Mouse (Mus musculus) regulatory T cell (primary cell): ENCODE measurements around the gene Tmem102.

Experiments used
- in situ Hi-C: fragments of 300-600 bp; cut with MboI, MseI; formaldehyde crosslinking; loops from one replicate; pipeline ENCODE4 v1.15.1; 2025; ENCODE audit warnings: high pct_unique_total_duplicates

Gene Tmem102

GRCm38 (mm10) chr11:69758971-69759721, 46.3 kb downstream of the Tmem102 start:
- in situ Hi-C loops, result no loop called here

- in situ Hi-C loops, result no loop called here
These were observed 46.9 kb downstream of the Tmem102 start, which contains the start of gene Polr2a for GRCm38 (mm10) chr11:69758478-69758970. Gene Polr2a (minus strand): TSS chr11:69758637.

- in situ Hi-C loops, result no loop called here
These were observed 47.4 kb downstream of the Tmem102 start for GRCm38 (mm10) chr11:69758090-69758456.

- in situ Hi-C loops, result no loop called here
These were observed 47.9 kb downstream of the Tmem102 start for GRCm38 (mm10) chr11:69757303-69758089.

- in situ Hi-C loops, result no loop called here
These were observed 50.7 kb downstream of the Tmem102 start for GRCm38 (mm10) chr11:69754701-69755100.

GRCm38 (mm10) chr11:69754233-69754632, 51.2 kb downstream of the Tmem102 start:
- in situ Hi-C loops, result no loop called here
